Mouse (Mus musculus): Measurements from ENCODE around the gene Epha4.

The Epha4 gene

DNA sequence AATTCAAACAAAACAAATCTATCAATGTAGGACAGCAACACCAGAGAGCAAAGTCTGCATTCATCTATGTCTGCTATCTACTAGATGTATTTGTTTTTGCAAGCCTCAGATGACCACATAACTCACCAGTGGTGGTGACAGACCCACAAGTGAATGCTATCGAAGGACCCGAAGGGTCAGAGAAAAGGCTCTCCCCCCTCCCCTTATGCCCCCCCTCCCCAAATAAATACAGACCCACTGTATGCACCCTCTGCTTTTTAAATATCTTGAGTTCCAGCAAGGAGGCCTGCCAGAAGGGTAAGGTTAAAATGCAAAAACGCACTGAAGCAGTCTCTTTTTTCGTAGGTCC, 2.9 kb downstream of the Epha4 start:
- no peak for DNase-seq

DNA sequence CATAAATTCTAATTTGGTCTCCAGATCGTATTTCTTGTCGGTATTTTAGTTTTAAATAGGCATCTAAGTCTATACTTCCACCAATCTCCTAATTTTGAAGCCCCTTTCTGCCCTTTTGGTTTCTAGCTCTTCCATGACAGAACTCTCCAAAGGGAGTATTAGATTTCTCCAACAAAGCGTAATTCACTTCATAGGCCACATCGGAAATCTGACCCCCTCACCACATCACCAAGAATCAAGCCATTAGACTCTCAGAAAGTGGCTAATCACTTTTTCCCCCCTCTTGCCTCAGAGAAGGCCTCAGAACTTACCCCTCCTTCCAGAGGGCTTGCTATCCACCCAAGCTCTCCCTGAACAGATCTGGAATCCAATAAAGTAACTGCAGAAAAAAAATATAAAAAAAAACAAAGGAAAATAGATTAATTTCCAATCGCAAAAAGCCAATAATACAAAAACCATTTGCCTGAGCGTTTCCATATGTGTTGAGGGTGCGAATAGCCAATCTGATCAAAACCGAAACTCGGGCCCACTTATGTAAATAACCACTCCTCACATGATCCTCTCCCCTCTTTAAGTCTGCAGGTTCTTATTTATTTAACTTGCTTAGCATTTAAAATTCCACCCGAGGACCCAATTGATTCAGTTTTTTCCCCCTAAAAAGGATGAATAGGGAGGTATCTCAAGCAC, 3.4 kb downstream of the Epha4 start:
- DNase-seq, result no peak

DNA sequence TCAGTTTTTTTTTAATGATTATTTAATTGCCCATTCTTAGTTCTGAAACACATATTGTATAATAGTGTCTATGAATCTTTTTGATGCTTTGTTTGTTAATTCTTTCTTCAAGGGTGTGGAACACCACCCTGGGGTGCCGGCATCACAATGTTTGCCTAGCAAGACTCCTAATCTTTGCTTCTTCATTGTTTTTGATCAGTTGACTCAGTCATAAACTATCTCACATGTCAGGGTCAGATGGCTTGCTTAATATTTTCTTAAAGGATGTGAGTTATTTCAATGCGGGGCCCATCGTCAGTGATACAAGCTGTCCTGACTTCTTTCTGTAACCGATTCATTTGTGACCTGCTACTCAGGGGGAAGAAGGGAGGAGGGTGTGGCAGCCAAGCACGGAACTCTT, 4.3 kb downstream of the Epha4 start:
- DNase-seq, result no peak

DNA sequence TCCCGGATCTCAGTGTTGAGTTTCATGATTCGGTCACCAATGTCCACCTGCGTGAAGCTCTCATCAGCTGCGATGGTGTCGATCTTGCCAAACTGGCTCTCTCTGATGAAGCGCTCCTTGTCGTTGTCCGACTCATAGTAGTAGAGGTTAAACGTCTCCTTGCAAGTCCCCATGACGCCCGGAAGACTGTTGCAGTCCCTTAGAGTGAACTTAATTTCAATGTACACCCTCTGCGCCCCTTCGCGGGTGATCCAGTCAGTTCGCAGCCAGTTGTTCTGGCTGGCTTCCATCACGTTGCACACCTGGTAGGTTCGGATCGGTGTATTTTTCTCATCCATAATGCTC, 8.1 kb downstream of the Epha4 start:
- DNase-seq, result no peak

DNA sequence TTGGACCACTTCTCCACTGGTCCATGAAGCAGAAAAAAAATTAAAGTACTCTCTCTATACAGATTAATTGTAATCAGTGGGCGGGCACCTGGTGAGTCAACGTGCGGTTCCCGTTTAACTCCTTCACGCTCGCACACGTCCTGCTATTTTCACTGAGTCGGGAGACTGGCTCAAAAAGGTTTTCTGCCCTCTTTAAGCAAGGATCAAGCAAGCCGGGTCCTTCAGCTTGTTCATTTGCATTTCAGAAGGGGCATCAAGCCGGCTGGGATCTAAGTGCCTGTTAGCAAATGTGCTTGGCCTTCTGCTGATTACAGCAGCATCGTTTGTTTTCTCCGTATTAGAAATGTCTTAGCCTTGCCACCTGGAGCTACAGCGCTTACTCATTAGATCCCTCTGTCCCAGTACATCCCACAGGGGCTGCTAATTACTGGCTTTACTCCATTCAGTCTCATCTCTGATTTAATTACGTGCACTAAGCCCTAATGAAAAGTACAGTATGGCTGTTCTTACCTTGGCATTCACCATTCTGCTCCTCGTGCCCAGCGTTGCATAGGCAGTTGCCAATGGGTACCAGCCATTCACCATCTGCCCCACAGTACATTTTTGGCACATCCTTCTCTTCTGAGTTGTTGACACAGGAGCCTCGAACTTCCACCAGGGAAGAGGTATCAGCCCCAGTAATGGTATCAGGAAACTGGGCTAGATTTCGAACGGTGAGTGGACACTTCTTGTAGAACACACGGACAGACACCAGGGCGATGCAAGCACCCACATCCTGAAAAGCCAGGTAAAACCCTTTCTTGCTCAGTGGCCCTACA, 8.6 kb downstream of the Epha4 start:
- no peak for DNase-seq

DNA sequence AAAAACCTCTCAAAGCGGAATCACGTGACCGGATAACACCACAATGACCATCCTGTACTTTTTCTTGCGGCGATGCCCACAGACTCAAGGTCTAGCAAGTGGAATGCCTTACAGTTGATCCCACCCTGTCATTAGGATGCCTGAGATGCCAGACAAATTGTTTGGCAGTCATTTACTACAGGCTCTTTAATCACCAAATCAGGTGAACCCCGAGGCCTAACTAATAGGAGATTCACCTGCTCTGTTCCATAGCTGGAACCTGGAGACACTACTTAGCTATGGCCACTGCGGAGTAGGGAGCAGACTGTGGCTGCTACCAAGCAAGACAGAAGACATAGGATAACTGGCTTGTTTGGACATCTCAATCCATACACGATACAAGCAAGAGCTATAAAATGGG, 9.6 kb downstream of the Epha4 start:
- DNase-seq, result no peak

DNA sequence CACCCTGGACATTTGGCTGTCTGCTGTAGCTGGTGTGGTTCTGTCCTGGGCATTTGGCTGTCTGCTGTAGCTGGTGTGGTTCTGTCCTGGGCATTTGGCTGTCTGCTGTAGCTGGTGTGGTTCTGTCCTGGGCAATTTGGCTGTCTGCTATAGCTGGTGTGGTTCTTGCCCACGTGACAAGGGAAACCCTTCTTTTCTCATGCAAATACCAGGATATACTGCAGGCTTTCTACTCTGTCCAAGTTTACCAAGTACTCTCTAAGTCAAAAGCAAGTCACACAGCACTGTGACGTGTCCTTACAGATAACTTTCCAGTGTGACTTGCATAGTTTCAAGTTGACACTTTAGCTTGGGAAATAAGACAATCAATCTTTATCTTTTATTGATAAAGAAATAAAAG, 10.1 kb downstream of the Epha4 start:
- DNase-seq, result no peak

DNA sequence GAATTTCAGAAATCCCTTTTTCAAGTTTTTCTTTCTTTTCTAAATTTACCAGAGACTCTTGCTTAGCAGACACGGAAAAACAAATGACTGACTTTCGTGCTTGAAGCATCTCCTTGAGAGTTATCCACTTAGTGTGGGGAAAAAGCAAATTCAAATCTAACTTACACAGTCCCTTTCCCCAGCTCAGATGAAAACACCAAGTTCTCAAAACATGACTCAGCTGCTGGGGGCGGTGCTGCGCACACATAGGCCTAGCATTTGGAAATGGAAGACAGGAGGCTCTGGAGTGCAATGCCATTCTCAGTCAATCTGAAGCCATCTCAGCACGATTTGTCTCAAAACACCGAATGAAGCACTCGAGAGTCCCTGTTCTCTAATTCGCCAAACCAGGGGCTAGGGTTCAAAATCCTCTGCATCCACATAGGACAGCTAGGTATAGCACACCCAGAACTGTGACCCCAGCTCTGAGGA, 11.1 kb downstream of the Epha4 start:
- DNase-seq, result no peak

DNA sequence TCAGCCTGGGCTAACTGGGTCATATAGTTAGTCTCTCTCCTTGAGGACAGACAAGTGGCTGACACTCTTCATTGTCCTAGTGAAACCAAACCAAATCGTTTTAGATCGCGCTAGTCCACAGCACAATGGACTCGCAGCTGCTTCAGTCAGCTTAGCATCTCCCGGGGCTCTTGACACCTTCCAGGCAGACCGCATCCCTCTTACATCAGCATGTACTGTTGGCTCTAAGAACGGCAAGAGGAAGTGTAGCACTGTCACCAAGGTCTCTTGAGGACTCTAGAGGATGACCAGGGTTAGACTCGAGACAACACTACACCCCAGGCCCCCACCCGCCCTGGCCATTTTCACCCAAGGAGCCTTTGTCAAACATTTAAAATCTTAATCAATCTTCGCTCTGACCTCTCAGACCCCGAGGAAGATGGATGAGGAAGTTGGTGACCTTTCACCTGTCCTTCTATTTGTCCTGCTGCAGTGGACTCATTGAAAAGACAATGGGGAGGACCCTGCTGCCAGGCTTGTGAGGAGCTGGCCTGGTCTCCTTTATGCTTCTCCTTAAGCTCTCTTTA, 12.3 kb downstream of the Epha4 start:
- DNase-seq, result no peak

DNA sequence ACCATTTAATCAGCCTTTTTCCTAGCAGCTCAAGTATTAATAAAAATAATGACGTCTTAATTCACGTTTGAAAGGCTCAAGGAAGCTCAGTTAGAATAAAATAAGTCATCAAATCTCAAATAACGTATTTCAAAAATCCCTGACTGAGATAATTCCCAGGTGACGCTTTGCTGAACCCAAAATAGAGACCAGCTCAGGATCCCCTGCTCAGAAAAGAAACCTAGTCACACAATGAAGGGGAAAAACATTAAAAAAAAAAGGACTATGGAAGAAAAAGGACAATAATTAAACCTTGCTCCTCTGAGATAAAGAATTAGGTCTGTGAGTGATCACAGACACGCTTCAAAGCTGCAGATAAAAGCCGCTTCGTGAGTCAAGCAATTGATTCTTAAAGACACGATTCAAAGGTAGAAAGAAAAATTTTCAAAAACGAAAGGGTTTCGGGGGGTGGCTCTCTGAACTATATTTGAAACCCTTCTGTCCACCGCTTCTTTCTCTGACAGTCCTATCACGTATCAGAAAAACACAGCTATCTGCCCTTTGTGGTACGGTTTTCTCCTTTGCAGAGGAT, 13.4 kb downstream of the Epha4 start:
- no peak for DNase-seq

DNA sequence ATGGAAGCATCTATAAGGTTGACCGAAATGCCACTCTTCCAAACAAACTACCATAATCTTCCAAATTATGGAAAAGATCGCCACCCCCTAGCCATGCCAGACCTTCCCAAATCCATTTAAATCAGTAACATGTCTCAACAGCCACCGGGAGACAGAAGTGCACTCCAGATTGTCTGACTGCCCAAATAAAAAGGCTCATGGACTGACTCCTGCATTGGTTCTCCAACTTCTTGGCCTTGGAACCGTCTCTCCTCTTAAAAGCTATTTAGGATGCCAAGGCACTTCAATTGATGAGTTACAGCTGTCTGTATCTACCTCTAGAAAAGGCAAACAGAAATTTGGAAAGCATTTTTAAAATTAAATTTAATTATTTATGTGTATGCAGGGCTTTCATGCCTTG, 17.4 kb downstream of the Epha4 start:
- DNase-seq, result no peak

DNA sequence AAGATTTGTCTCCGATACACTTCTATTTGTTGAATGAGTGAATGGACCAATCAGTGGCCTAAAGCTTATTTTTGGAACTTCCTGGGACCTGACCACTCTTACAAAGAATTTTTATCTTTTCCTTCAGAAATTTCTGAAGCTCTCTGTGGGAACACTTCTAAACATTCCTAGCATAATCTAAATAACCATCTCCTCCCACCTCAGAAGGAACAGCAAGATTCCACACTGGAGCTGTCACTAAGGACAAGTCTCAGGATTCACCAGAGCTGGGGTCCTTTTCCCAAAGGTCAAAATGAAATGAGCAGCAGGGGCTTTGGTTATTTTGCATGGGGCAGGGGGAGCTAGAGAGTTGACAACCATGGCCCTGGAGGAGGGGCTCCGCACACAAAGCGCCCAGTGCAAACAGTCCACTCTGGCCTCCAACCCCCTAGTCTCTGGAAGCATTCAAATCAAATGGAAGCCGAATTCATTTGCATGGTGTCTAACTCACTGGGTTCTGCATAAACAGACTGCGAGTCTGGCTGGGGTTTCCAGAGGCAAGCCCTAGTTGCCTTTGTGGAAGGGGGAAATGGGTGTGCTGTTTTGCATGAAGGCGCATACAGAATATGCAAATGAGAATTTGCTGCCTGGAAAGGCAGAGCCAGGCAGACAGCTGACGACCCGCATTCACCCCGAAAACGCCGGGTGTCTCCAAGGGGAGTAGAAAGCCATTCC, 18.3 kb downstream of the Epha4 start:
- no peak for DNase-seq

DNA sequence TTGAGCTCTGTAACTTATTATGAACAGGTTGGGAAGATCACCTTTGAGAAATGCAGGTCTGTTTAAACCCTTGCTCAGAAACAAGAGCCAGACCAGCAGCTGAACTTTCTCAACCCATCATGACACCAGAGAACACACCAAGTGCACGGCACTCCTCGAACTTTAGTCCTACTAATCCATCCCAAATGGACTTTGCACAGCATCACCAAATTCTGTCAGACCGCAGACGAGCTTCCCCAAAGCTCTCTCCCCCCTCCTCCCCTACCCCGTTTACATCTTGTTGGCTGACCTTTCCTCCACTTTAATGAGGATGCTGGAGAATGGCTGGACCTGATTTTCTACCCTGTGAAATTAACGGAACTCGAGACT, 19.1 kb downstream of the Epha4 start:
- DNase-seq, result no peak

DNA sequence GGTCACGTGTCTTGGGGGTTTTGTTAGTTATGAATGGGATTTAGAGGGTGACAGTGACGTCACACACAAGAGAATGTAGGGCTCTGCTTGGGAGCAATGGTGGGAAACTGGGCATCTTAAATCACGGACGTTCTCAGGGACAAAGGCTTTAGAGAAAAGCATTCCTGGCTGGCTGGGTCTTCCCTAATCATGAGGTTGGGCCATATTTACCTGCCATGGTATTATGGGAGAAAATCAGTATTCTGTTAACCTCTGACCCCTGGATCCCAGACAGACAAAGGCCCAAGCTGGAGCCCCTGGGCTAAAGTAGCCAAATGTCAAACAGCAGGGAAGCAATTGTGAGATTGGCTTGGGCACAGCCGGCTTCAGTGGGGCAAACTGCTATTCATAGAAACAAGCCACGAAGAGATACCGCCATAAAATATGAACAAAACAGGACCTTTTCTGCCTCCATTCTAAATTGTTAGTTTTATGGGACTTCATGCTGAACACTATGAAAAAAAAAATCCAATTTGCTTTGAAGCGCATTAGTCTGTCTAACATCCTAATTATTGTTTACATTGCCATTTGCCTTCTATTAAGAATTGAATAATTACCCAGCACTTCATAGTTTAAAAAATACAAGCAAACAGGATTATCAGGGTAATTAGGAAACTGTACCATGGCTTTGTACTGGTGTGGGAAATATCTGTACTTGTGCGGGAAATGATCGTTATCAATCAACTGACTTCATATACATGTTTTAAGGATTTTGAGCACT, 19.7 kb downstream of the Epha4 start:
- no peak for DNase-seq

DNA sequence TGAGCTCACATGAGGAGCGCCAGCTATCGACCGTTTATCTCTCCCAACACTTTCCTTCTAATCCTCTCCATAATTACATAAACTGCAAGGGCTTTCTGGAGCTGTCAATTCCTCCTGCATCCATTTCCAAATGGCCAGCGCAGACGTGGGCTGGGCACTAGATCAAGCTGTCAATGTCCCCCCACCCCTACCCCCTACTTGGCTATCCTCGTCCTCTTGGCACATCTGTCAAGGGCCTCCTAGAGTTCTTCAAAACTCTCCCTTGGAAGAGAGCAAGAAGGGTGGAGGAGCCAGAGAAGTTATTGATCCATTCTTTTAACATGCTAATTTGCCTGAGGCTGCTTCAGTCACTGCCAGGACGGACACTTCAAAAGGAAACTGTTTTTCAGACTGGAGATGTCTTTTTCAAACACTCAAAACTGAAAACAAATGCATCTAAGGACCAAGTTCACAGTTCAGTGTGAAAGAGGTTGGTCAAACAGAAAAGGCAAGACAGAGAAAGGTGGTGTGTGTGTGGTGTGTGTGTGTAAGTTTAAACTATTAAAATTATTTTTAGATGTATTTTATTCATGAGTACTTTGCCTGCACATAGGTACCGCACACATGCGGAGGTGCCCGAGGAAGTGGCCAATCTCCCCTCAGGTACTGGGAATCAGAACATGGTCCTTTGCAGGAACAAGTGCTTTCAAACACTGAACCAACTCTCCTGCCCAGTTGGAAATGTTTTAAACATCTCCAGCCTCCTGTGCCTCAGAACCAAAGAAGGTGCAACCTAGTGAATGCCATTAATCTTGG, 20.9 kb downstream of the Epha4 start:
- no peak for DNase-seq

DNA sequence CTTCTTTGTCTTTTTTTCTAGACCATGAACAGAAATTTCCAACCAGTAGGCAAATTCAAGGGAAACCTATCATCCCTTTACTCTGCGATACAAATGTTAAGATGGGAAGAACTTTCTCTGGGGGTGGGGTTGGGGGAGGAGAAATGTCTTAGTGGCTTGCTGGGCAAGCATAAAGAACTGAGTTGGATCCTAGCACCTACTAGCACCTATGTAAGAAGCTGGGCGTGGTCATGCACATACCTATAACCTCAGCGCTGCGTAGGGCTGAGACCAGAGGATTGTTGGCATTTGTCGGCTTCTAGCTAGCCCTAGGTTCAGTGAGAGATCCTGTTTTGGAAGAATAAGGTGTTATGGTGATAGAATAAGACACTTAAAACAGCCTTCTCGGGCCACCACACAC, 24.7 kb downstream of the Epha4 start:
- DNase-seq, result no peak

DNA sequence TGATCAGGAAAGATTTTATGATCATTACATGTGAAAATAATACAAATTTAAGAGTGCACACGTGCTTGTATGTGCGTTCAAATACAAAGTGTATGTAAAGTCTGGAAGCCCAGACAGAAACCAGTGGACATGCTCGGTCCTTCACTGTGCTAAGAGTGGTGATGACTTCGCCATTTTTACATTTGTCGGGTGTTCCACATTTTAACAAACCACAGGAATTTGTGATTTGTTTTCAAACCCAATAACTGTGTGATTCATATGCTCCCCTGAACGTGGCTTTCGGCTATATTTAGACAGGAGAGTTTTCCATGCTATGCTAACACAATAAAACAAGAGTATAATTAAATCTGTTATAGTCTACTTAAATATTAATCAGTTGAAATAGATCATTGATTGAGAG, 25.5 kb downstream of the Epha4 start:
- DNase-seq, result no peak

DNA sequence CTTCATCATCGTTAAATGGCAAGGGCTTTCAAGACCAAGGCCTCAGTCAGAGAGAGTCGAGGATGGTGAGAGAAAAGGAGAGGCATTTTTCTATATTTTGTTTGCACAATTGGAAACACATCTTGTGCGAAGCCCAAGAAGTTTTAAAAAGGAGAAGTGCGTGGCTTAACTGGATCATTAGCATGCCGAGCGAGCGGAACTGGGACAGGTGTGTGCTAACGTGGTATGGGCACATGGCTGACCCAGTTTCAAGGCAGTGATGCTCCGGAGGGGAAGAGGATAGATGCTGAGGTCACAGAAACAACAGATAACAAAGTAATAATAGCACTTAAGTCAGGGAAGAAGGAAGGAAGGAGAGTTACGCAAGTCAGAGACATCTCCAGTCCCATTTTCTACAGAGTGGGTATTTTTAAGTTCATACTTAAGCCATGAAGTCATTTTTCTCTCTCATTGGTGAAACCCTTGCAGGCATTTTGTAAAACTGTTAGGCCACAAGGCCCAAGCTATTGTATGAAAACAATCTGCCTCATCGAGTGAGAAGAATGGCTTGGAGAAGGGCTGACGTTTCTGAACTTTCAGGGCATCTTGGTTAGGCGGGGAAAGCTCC, 26.9 kb downstream of the Epha4 start:
- no peak for DNase-seq

DNA sequence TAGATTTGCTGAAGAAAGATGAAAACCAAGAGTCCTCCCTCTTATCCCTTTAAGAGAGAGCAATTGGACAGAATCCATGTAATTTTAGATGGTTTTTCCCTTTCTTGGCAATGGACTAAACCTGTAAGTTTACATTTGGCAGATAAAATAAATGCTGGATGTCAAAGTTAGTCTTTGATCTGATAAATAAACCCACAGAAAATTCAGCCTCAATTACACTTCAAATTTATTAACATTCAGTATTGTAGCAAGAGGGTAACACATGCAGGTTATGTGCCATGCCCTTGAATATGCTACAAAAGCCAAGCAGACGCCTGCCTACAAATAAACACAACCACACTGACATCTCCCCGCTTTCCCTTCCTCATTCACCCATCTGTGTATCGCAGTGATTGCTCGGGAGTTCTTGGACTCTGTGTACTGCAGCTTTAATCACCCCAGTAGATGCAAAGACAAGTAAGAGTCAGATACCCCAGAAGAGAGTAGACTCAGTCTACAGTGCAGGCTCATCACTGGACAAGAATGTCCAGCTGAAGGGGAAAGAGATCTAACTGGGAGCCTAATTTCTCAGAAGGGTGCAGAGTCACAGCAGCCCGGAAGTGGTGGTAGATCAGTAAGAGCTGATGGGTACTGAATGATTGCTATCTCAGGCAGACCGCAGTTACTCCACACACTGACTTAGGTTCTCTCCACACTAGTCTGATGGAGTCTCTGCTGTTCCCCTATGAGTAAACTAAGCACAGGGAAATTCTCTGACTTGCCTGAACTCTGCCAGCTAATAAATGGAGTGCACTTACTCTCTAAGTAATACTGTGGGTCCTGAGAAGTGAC, 29.9 kb downstream of the Epha4 start:
- DNase-seq, result no peak

DNA sequence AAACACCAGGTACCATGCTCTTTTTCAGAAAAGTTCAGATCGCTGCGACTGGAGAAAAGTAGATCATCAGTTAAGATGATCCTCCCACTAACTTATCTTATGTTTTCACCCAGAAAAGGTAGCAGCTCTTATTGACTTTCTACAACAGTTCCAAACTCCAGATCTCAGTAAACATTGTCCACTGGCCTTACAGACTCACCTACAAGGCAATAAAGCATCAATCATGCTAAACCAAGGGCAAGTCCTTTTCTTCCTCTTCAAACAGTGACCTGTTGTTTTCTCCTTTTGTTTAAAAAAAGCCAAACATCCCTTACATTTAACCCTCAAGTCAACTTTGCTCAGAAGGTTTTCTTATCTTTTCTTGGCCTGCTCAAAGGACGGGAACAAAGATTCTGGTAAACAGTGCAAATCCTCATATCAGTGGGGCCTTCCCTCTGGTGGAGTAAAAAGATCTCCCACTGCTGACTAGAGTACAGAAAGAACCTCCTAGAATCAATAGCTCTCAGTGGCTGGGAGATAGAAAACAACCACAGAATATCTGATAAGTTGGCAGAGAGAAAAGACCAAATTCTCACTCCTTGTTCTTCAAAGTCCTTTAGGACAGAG, 39.0 kb downstream of the Epha4 start:
- DNase-seq, result no peak

All from spleen, adult 18-20 months (tissue).